Mouse (Mus musculus) CH12.LX (cell line): ENCODE measurements around the gene Syne3. TPM values are rescaled to one million over a fixed set of nuclear protein-coding genes. Genes with fewer than 3 reads are reported as not detected.

Source experiments
- DNase-seq: peaks from one replicate; pipeline ENCODE4 v3.0.0-alpha.2; 2013; ENCODE audit errors: extremely low read depth
- H3K27ac ChIP-seq: 2 replicates; pipeline ENCODE4 v1.5.1; 2012; ENCODE audit warnings: low read depth, mild to moderate bottlenecking, control low read depth, moderate library complexity; ENCODE audit not compliant: insufficient read depth
- H3K27me3 ChIP-seq: replicated peaks from 2 replicates; pipeline ENCODE3; 2012; ENCODE audit warnings: inconsistent platforms
- H3K36me3 ChIP-seq, 2 experiments: replicated peaks in 1 of 2; 2 replicates each; pipeline versions ENCODE3 to v1.6.1; 2012; ENCODE audit warnings: inconsistent platforms in 1 of 2, low read length in 1 of 2, mild to moderate bottlenecking in 1 of 2, mixed read lengths in 1 of 2, moderate library complexity in 1 of 2; ENCODE audit not compliant: control insufficient read depth in 1 of 2, insufficient read depth in 1 of 2
- H3K4me1 ChIP-seq, 2 experiments: 2 replicates each; pipeline ENCODE4 v1.6.1; 2012; ENCODE audit warnings: inconsistent platforms in 1 of 2, moderate library complexity in 1 of 2; ENCODE audit not compliant: insufficient read depth in 2 of 2, control insufficient read depth in 1 of 2
- H3K4me2 ChIP-seq: 2 replicates; pipeline ENCODE4 v1.6.1; 2012; ENCODE audit warnings: low read depth, mild to moderate bottlenecking, control low read depth; ENCODE audit not compliant: poor library complexity, insufficient read depth, severe bottlenecking
- H3K4me3 ChIP-seq, 3 experiments: fragments of 150-350 bp in 1 of 3; sonication (generic) in 1 of 3; replicated peaks in 1 of 3; 2 replicates each; pipeline versions ENCODE3 to v1.5.1; 2011 to 2012; ENCODE audit warnings: low read depth in 2 of 3, low read length in 2 of 3, mild to moderate bottlenecking in 2 of 3, moderate library complexity in 2 of 3, control low read depth in 1 of 3, improper control_type of control experiment in 1 of 3, inconsistent platforms in 1 of 3, mixed read lengths in 1 of 3; ENCODE audit not compliant: poor library complexity in 1 of 3
- H3K79me2 ChIP-seq: replicated peaks from 2 replicates; pipeline ENCODE4 v1.6.1; 2012; ENCODE audit warnings: mild to moderate bottlenecking, moderate library complexity; ENCODE audit not compliant: control insufficient read depth, poor library complexity, insufficient read depth, severe bottlenecking; ENCODE audit errors: extremely low read depth
- H3K9ac ChIP-seq: 2 replicates; pipeline ENCODE4 v1.6.1; 2012; ENCODE audit warnings: low read depth, mild to moderate bottlenecking, control low read depth, moderate library complexity; ENCODE audit not compliant: insufficient read depth
- H3K9me3 ChIP-seq: replicated peaks from 2 replicates; pipeline ENCODE3; 2012; ENCODE audit warnings: low read length, inconsistent platforms, mixed read lengths
- CHD1 ChIP-seq: IDR thresholded peaks from 2 replicates; pipeline ENCODE4 v1.6.1; 2012; ENCODE audit warnings: low read depth, low read length, improper control_type of control experiment, inconsistent platforms
- CTCF ChIP-seq, 2 experiments: IDR thresholded peaks in 1 of 2; conservative IDR thresholded peaks in 1 of 2; 2 replicates each; pipeline ENCODE4 v1.5.1; 2011 to 2012; ENCODE audit warnings: low read depth in 2 of 2, low read length in 2 of 2, improper control_type of control experiment in 1 of 2, inconsistent platforms in 1 of 2, mild to moderate bottlenecking in 1 of 2, moderate library complexity in 1 of 2
- E2F4 ChIP-seq: IDR thresholded peaks from 2 replicates; pipeline ENCODE4 v1.6.1; 2011; ENCODE audit warnings: low read depth, low read length, improper control_type of control experiment; ENCODE audit not compliant: insufficient replicate concordance
- ETS1 ChIP-seq: conservative IDR thresholded peaks from 2 replicates; pipeline ENCODE4 v1.6.1; 2012; ENCODE audit warnings: low read depth, mild to moderate bottlenecking, inconsistent platforms, low read length, improper control_type of control experiment, moderate library complexity
- IRF4 ChIP-seq: IDR thresholded peaks from 2 replicates; pipeline ENCODE4 v1.6.1; 2014; ENCODE audit warnings: low read depth, mild to moderate bottlenecking, inconsistent platforms, low read length, improper control_type of control experiment
- MAZ ChIP-seq: IDR thresholded peaks from 2 replicates; pipeline ENCODE4 v1.6.1; 2012; ENCODE audit warnings: low read depth, mild to moderate bottlenecking, inconsistent platforms, low read length, improper control_type of control experiment, moderate library complexity
- NRF1 ChIP-seq: IDR thresholded peaks from 2 replicates; pipeline ENCODE4 v1.6.1; 2014; ENCODE audit warnings: low read depth, mild to moderate bottlenecking, inconsistent platforms, low read length, improper control_type of control experiment, moderate library complexity
- RAD21 ChIP-seq: IDR thresholded peaks from 2 replicates; pipeline ENCODE4 v1.6.1; 2011; ENCODE audit warnings: low read depth, mild to moderate bottlenecking, low read length, improper control_type of control experiment, moderate library complexity
- RCOR1 ChIP-seq: conservative IDR thresholded peaks from 2 replicates; pipeline ENCODE4 v1.6.1; 2012; ENCODE audit warnings: low read depth, mild to moderate bottlenecking, inconsistent platforms, low read length, improper control_type of control experiment
- SMC3 ChIP-seq: IDR thresholded peaks from 2 replicates; pipeline ENCODE4 v1.6.1; 2011; ENCODE audit warnings: low read depth, low read length, improper control_type of control experiment
- UBTF ChIP-seq: IDR thresholded peaks from 2 replicates; pipeline ENCODE4 v1.6.1; 2012; ENCODE audit warnings: low read depth, mild to moderate bottlenecking, inconsistent platforms, low read length, improper control_type of control experiment, moderate library complexity
- ZC3H11A ChIP-seq: IDR thresholded peaks from 2 replicates; pipeline ENCODE4 v1.6.1; 2012; ENCODE audit warnings: low read depth, mild to moderate bottlenecking, inconsistent platforms, low read length, improper control_type of control experiment
- ZKSCAN1 ChIP-seq: IDR thresholded peaks from 2 replicates; pipeline ENCODE4 v1.6.1; 2012; ENCODE audit warnings: low read depth, inconsistent platforms, low read length, improper control_type of control experiment, borderline replicate concordance
- ZNF384 ChIP-seq: IDR thresholded peaks from 2 replicates; pipeline ENCODE4 v1.6.1; 2012; ENCODE audit warnings: low read depth, low read length, improper control_type of control experiment, inconsistent platforms
- dilution Hi-C: fragments of 300-500 bp; cut with MboI; formaldehyde crosslinking; loops from 2 replicates; pipeline ENCODE4 v1.14.3; 2020; ENCODE audit warnings: low sequenced_read_pairs; ENCODE audit not compliant: extremely low pct_unique_long_range_greater_than_20kb, extremely low pct_ligation_motif_present
- in situ Hi-C: fragments of 300-500 bp; cut with MboI; formaldehyde crosslinking; loops from 3 replicates; pipeline ENCODE4 v1.14.3; 2019; ENCODE audit warnings: low sequenced_read_pairs, low pct_ligation_motif_present, low pct_unique_long_range_greater_than_20kb, mixed read lengths
- polyA plus RNA-seq: library from polyadenylated mRNA; unstranded; fragments of >175 nt; gene quantifications from 2 replicates; pipeline ENCODE4 v1.2.1, GENCODE M21; 2012; ENCODE audit warnings: low read depth; ENCODE audit not compliant: insufficient read length
- total RNA-seq, 2 experiments: library from RNA; depleted of rRNA; stranded (reverse); fragments of 300-350 nt in 1 of 2; fragments of >200 nt in 1 of 2; gene quantifications; 2 replicates each; pipeline ENCODE4 v1.2.3; 2012 to 2014

The Syne3 gene
- total and polyA plus RNA-seq, 3 experiments, result 5.3 to 18.7 (median 7.3) TPM

- Histone ChIP-seq H3K36me3 (peaks cover 60 to 78% of the 10 kb centered on the region in 2 experiments), H3K4me3 (no peak overlapping the region), H3K9ac (no peak overlapping the region), H3K4me2 (no peak overlapping the region), H3K27ac (no peak overlapping the region), H3K9me3 (peaks cover 7% of the 10 kb centered on the region), H3K4me1 (no peaks in the 10 kb centered on the region), H3K27me3 (no peaks in the 10 kb centered on the region), H3K79me2 (no peaks in the 10 kb centered on the region)
- in situ Hi-C loops, result loop anchor here (5.0 to 25.0 kb wide), 3 partner anchors 117 to 502 kb away; partner anchors contain the start of gene Dicer1
- 0 out of 4 replicates have a peak, but pooled peaks of 1 of the 2 experiments have one; percentile 10 for TF ChIP-seq CTCF (conservative IDR thresholded peaks at IDR 0.05 in 1 of 2, IDR thresholded peaks at IDR 0.05 in 1 of 2; ENCODE audit: low read depth in 2 of 2, low read length in 2 of 2)
- TF ChIP-seq MAZ, result no peak
- dilution Hi-C loops, result no loop called here
- no peak for DNase-seq
Measured at GRCm38 (mm10) chr12:104938935-104939334, 70.7 kb downstream of the Syne3 start.

- H3K27ac ChIP-seq, result no peak overlapping the region
- TF ChIP-seq UBTF, result no peak
- TF ChIP-seq CTCF (conservative IDR thresholded peaks at IDR 0.05 in 1 of 2, IDR thresholded peaks at IDR 0.05 in 1 of 2; ENCODE audit: low read depth in 2 of 2, low read length in 2 of 2), result peak; percentile 64 to 84
- peak; percentile 37 for TF ChIP-seq SMC3
- peak; percentile 47 for TF ChIP-seq RAD21
- H3K4me1 ChIP-seq, result no peaks in the 10 kb centered on the region
- no peak overlapping the region for H3K9ac ChIP-seq
- H3K4me2 ChIP-seq, result no peak overlapping the region
- dilution Hi-C loops (no loop called here), in situ Hi-C loops (loop anchor here (5.0 to 25.0 kb wide), 3 partner anchors 114 to 499 kb away; partner anchors contain the start of gene Dicer1)
- no peak overlapping the region for H3K4me3 ChIP-seq
- peaks cover 62 to 77% of the 10 kb centered on the region in 2 experiments for H3K36me3 ChIP-seq
- DNase-seq, result peak; percentile 33
- peaks cover 7% of the 10 kb centered on the region for H3K9me3 ChIP-seq
- no peaks in the 10 kb centered on the region for H3K27me3 ChIP-seq
- H3K79me2 ChIP-seq, result no peaks in the 10 kb centered on the region
Measured at GRCm38 (mm10) chr12:104936223-104936622, 73.4 kb downstream of the Syne3 start.

GRCm38 (mm10) chr12:104935144-104935543 lies 74.5 kb downstream of the Syne3 start:
- Histone ChIP-seq H3K4me2 (no peak overlapping the region), H3K9ac (no peak overlapping the region), H3K79me2 (no peaks in the 10 kb centered on the region)
- dilution Hi-C loops, result no loop called here
- no peak for TF ChIP-seq RCOR1
- no peak for TF ChIP-seq E2F4
- no peak for TF ChIP-seq IRF4
- TF ChIP-seq ZNF384, result no peak
- no peak for TF ChIP-seq CHD1
- no peak for TF ChIP-seq ETS1
- TF ChIP-seq ZC3H11A, result no peak
- no peak for TF ChIP-seq NRF1
- peak; percentile 52; the same call in 1 of the 2 replicates for TF ChIP-seq ZKSCAN1
- TF ChIP-seq, all 38 proteins: peak for 1
- no peaks in the 10 kb centered on the region for H3K4me1 ChIP-seq
- peaks cover 63 to 79% of the 10 kb centered on the region in 2 experiments for H3K36me3 ChIP-seq
- H3K27me3 ChIP-seq, result no peaks in the 10 kb centered on the region
- H3K4me3 ChIP-seq, result no peak overlapping the region
- no peak for DNase-seq
- in situ Hi-C loops, result loop anchor here (5.0 to 25.0 kb wide), 3 partner anchors 113 to 498 kb away; partner anchors contain the start of gene Dicer1
- peaks cover 7% of the 10 kb centered on the region for H3K9me3 ChIP-seq
- no peak overlapping the region for H3K27ac ChIP-seq
